Mouse (Mus musculus) embryonic facial prominence, embryonic 10.5 days (tissue): ENCODE results near the gene Pde10a. TPM values are rescaled to one million over a fixed set of nuclear protein-coding genes. Genes with fewer than 3 reads are reported as not detected.

Experiments
- DNase-seq: peaks from one replicate; pipeline ENCODE4 v3.0.0-alpha.2; 2017; ENCODE audit warnings: low spot score
- H3K27ac ChIP-seq: fragments of 300-500 bp; sonication (generic); replicated peaks from 2 replicates; pipeline ENCODE4 v1.5.1; 2016; ENCODE audit warnings: mild to moderate bottlenecking
- H3K27me3 ChIP-seq: fragments of 300-500 bp; sonication (generic); replicated peaks from 2 replicates; pipeline ENCODE4 v1.6.1; 2016; ENCODE audit warnings: low read depth, mild to moderate bottlenecking; ENCODE audit not compliant: poor library complexity, severe bottlenecking
- H3K36me3 ChIP-seq: fragments of 300-500 bp; sonication (generic); replicated peaks from 2 replicates; pipeline ENCODE4 v1.6.1; 2016; ENCODE audit warnings: mild to moderate bottlenecking, moderate library complexity
- H3K4me1 ChIP-seq: fragments of 300-500 bp; sonication (generic); 2 replicates; pipeline ENCODE4 v1.6.1; 2016
- H3K4me3 ChIP-seq: fragments of 300-500 bp; sonication (generic); 2 replicates; pipeline ENCODE4 v1.5.1; 2016; ENCODE audit warnings: mild to moderate bottlenecking, moderate library complexity
- H3K9me3 ChIP-seq: fragments of 300-500 bp; sonication (generic); 2 replicates; pipeline ENCODE4 v1.6.1; 2016; ENCODE audit warnings: mild to moderate bottlenecking
- WGBS: fragments of 180-500 bp; shearing (Covaris S2); methylation state at CpG from one replicate; pipeline ENCODE4 v1.1.7; 2016; 5-methylcytosine and 5-hydroxymethylcytosine counted together
- polyA plus RNA-seq: library from polyadenylated mRNA; unstranded; fragments of >200 nt; fragmentation: Nextera tagmentation; extraction: Ambion mirVana; gene quantifications from 2 replicates; pipeline ENCODE4 v1.2.1, GENCODE M21; 2016

The Pde10a gene
- polyA plus RNA-seq, 1 experiment from 2014 or later, result 2.2 TPM

DNA sequence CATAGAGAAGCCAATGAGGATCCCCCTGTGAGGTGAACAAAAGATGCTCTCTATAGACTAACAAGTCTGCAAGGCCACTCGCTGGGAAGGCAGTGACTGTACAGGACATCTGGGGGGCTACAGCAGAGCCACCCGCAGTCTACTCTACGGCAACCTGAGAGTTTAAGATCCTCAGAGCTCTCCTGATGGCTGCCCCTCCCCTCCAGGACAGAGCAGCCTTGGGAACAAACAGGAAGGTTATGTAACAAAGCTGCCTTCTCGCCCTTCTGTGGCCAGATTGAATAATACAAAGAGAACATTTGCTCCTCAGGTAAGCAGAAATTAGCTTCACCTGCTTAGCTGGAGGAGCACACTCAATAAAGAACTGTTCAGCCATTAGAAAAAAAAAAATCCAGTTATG lies 7.4 kb downstream of the Pde10a start:
- no peak overlapping the region for H3K4me3 ChIP-seq
- WGBS, result 69% methylated on average over 4 of the region's 4 CpGs
- H3K4me1 ChIP-seq, result no peaks in the 10 kb centered on the region
- no peaks in the 10 kb centered on the region for H3K36me3 ChIP-seq
- H3K27me3 ChIP-seq, result peaks cover 9% of the 10 kb centered on the region
- H3K9me3 ChIP-seq, result no peaks in the 10 kb centered on the region
- H3K27ac ChIP-seq, result no peak overlapping the region
- no peak for DNase-seq

DNA sequence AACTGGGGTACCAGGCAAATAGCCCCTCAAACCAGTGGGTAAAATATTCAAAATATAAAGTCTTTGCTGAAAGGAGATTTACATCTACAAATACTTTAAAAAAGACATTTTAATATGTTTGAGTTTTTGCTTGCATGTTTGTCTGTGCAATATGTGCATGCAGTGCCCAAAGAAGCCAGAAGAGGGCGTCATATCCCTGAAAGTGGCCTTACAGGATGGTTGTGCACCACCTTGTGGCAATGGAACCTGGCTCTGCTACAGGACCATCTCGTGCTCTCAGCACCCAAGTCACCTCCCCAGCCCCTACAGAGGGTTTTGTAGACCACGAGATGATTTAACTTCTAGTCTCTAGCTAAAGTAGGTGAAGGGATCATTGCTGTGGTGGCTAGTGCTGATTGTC lies 8.7 kb downstream of the Pde10a start:
- 51% methylated on average over 3 of the region's 3 CpGs for WGBS
- no peaks in the 10 kb centered on the region for H3K9me3 ChIP-seq

DNA sequence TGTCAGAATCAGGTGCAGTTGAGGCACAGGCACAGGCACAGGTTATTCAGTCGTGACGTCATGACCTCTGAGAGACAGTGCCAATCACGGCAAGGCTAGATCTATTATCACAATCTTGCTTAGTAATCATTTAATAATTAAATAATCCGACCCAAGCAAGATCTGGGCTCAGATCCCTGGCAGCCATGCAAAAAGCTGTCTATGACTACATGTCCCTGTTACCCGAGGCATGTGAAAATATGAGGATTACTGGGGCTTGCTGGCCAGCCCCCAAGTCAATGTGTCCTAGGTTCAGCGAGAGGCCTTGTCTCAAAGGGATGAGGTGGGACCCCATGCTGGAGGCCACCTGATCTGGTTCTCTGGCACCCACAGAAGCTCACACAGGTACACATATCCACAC lies 11.3 kb downstream of the Pde10a start:
- H3K4me1 ChIP-seq, result peaks cover 1% of the 10 kb centered on the region
- no peaks in the 10 kb centered on the region for H3K36me3 ChIP-seq
- no peak overlapping the region for H3K4me3 ChIP-seq
- H3K27me3 ChIP-seq, result no peaks in the 10 kb centered on the region
- H3K9me3 ChIP-seq, result no peaks in the 10 kb centered on the region
- WGBS, result 80% methylated on average over 6 of the region's 6 CpGs
- H3K27ac ChIP-seq, result no peak overlapping the region
- DNase-seq, result no peak

More for the DNA sequence above, 8.7 kb downstream of the Pde10a start:
- Histone ChIP-seq H3K27ac (no peak overlapping the region), H3K4me1 (no peaks in the 10 kb centered on the region), H3K27me3 (no peaks in the 10 kb centered on the region), H3K4me3 (no peak overlapping the region), H3K36me3 (no peaks in the 10 kb centered on the region)
- no peak for DNase-seq

DNA sequence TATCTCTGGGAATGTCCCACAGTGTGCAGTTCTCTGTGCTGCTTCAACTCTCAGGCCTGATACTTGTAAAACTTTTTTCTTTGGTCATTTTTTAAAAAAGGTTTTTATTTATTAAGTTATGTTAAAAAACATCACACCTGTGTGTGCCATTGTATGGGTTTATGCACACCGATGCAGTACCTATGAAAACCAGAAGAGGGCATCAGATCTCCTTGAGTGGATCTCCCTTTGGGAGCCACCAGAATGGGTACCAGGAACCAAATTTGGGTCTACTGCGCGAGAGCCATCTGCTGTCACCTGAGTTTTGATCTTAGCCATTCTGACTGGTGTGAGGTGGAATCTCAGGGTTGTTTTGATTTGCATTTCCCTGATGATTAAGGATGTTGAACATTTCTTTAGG lies 12.9 kb downstream of the Pde10a start:
- Histone ChIP-seq H3K27me3 (no peaks in the 10 kb centered on the region), H3K9me3 (no peaks in the 10 kb centered on the region), H3K36me3 (no peaks in the 10 kb centered on the region), H3K4me1 (peaks cover 13% of the 10 kb centered on the region), H3K4me3 (no peak overlapping the region), H3K27ac (no peak overlapping the region)
- WGBS, result 68% methylated on average over 3 of the region's 3 CpGs
- no peak for DNase-seq

- Histone ChIP-seq H3K36me3 (no peaks in the 10 kb centered on the region), H3K27me3 (no peaks in the 10 kb centered on the region), H3K27ac (peak overlapping the region; percentile 60; the same call in 1 of the 2 replicates), H3K9me3 (no peaks in the 10 kb centered on the region), H3K4me3 (no peak overlapping the region), H3K4me1 (peaks cover 13% of the 10 kb centered on the region)
- 50% methylated on average over 14 of the region's 14 CpGs for WGBS
- DNase-seq, result peak; percentile 70
Measured at GRCm38 (mm10) chr17:8541974-8542538, 16.9 kb downstream of the Pde10a start.

GRCm38 (mm10) chr17:8546366-8546765 lies 21.2 kb downstream of the Pde10a start:
- WGBS, result 87% methylated on average over 9 of the region's 9 CpGs
- Histone ChIP-seq H3K27ac (no peak overlapping the region), H3K36me3 (no peaks in the 10 kb centered on the region), H3K4me3 (no peak overlapping the region), H3K9me3 (no peaks in the 10 kb centered on the region), H3K27me3 (0 out of 2 replicates have a peak, but pooled peaks cover 9% of the 10 kb centered on the region), H3K4me1 (peaks cover 13% of the 10 kb centered on the region)
- no peak for DNase-seq

- Histone ChIP-seq H3K36me3 (no peaks in the 10 kb centered on the region), H3K4me1 (no peaks in the 10 kb centered on the region), H3K27ac (no peak overlapping the region), H3K9me3 (no peaks in the 10 kb centered on the region), H3K4me3 (no peak overlapping the region), H3K27me3 (0 out of 2 replicates have a peak, but pooled peaks cover 9% of the 10 kb centered on the region)
- 87% methylated on average over 4 of the region's 4 CpGs for WGBS
- DNase-seq, result no peak
Measured at GRCm38 (mm10) chr17:8548733-8549132, 23.6 kb downstream of the Pde10a start.

DNA sequence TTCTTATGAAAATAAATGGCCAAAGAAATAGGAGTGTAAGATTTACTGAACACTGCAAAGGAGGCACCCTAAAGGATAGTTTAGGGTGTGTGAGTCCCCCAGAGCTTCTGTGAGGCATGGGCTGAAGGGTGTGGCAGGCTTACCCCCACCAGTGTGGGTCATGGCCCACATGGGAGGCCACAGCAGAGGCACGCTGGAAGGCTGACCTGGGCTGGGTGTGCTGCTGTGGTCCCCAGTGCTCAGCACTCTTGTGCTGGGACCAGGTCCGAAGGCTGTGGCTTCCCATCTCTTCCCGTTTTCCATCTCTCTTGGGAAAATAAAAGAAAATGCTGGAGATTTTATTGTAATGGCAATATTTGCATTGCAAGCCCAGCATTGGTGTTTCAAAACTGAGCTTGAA lies 26.5 kb downstream of the Pde10a start:
- DNase-seq, result no peak
- no peak overlapping the region for H3K27ac ChIP-seq
- H3K27me3 ChIP-seq, result 0 out of 2 replicates have a peak, but pooled peaks cover 9% of the 10 kb centered on the region
- no peaks in the 10 kb centered on the region for H3K36me3 ChIP-seq
- WGBS, result 73% methylated on average over 3 of the region's 3 CpGs
- no peak overlapping the region for H3K4me3 ChIP-seq
- no peaks in the 10 kb centered on the region for H3K9me3 ChIP-seq
- no peaks in the 10 kb centered on the region for H3K4me1 ChIP-seq

DNA sequence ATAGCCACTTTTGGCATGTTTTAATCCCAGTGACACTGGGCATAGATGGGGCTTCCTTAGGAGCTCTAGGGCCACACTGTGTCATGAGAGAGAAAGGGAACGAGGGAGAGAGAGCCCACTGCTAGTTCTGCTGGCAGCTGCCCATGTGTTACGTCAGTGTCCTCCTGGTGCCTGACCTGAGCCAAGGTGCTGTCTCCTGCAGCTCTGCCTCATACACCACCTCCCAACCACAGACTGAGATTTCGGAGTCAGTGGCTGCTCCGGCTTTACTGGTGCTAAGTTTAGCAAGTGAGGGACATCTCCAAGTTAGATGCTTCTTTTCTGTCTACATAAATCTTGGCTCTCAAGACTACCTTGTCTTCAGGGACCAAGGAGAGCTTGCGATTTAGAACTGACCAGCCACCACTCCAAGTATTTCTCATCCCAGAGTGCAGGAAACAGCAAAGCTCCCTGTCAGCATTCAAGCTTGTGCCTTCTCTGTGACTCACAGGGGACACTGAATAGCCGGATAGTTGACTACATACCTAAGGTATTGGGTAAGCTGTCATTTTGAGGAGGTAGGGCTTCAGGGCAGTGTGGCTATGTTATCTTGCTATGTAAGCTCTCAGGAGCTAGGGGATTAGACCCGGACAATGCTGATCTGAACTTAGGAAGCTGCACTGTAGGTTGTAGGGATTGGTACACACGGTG lies 27.3 kb downstream of the Pde10a start:
- 83% methylated on average over 8 of the region's 8 CpGs for WGBS

GRCm38 (mm10) chr17:8553601-8554000 lies 28.4 kb downstream of the Pde10a start:
- Histone ChIP-seq H3K4me3 (no peak overlapping the region), H3K9me3 (no peaks in the 10 kb centered on the region), H3K27ac (no peak overlapping the region), H3K27me3 (0 out of 2 replicates have a peak, but pooled peaks cover 9% of the 10 kb centered on the region), H3K36me3 (no peaks in the 10 kb centered on the region), H3K4me1 (no peaks in the 10 kb centered on the region)
- 80% methylated on average over 3 of the region's 3 CpGs for WGBS
- no peak for DNase-seq

More for the DNA sequence above, 27.3 kb downstream of the Pde10a start:
- no peaks in the 10 kb centered on the region for H3K4me1 ChIP-seq
- no peaks in the 10 kb centered on the region for H3K36me3 ChIP-seq
- DNase-seq, result no peak
- no peak overlapping the region for H3K27ac ChIP-seq
- H3K4me3 ChIP-seq, result no peak overlapping the region
- H3K9me3 ChIP-seq, result no peaks in the 10 kb centered on the region
- 0 out of 2 replicates have a peak, but pooled peaks cover 9% of the 10 kb centered on the region for H3K27me3 ChIP-seq

DNA sequence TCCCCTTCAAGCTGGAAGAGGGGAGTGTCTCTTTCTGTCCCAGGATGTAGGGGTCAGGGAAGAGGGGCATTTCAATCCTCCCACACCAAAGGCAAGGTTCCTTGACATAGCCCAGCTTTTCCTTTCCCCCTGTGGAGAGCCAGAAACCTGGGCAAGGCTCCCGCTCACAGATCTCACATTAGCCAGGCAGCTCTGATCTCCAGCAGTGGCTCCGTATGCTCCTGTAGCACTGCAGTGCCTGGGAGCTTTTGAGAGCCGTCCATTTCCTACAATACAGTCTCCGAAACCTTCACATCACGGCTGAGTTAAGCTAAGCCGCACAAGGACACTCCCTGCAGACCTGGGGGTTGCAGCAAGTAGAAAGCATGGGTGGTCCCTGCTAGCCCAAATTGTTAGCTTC lies 29.0 kb downstream of the Pde10a start:
- Histone ChIP-seq H3K4me3 (no peak overlapping the region), H3K27me3 (0 out of 2 replicates have a peak, but pooled peaks cover 9% of the 10 kb centered on the region), H3K27ac (no peak overlapping the region), H3K4me1 (no peaks in the 10 kb centered on the region), H3K36me3 (no peaks in the 10 kb centered on the region), H3K9me3 (no peaks in the 10 kb centered on the region)
- no peak for DNase-seq
- WGBS, result 83% methylated on average over 6 of the region's 6 CpGs

- 87% methylated on average over 9 of the region's 9 CpGs for WGBS
- H3K4me3 ChIP-seq, result no peak overlapping the region
- H3K27me3 ChIP-seq, result 0 out of 2 replicates have a peak, but pooled peaks cover 4% of the 10 kb centered on the region
- no peak for DNase-seq
- no peaks in the 10 kb centered on the region for H3K9me3 ChIP-seq
- H3K36me3 ChIP-seq, result no peaks in the 10 kb centered on the region
- H3K27ac ChIP-seq, result no peak overlapping the region
- H3K4me1 ChIP-seq, result no peaks in the 10 kb centered on the region
Measured at GRCm38 (mm10) chr17:8555785-8556184, 30.6 kb downstream of the Pde10a start.

- whole genome bisulfite sequencing, result 87% methylated on average over 6 of the region's 6 CpGs
- Histone ChIP-seq H3K27me3 (no peaks in the 10 kb centered on the region), H3K4me1 (no peaks in the 10 kb centered on the region), H3K36me3 (no peaks in the 10 kb centered on the region), H3K4me3 (no peak overlapping the region), H3K9me3 (no peaks in the 10 kb centered on the region), H3K27ac (no peak overlapping the region)
- DNase-seq, result no peak
Measured at GRCm38 (mm10) chr17:8556223-8556622, 31.1 kb downstream of the Pde10a start.
